Mouse (Mus musculus): ENCODE results near the gene Ghrhr.

Gene Ghrhr

DNA sequence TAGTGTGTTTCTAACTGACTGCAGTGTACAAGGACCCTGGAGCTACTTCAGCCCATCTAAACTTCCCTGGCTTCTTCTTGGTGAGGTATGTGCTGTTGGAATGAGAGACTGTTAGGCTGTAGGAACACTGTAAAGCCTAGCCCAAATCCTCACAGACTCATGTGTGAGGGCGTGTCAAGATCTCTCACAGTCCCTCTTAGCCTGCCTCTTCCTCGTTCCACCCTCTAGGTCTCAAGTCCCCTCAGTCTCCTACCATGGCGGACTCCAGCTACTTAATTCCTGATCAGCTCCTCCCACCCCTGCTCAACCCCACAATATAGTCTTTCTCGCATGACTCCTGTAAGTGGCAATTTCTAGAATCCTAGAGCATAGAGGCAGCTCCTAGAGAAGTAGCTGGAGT lies 26.9 kb upstream of the Ghrhr start:
- in situ Hi-C loops (cut with MboI; ENCODE audit: low pct_unique_long_range_greater_than_20kb in 1 of 2, low sequenced_read_pairs in 2 of 2, unreplicated experiment in 1 of 2): no loop called here

DNA sequence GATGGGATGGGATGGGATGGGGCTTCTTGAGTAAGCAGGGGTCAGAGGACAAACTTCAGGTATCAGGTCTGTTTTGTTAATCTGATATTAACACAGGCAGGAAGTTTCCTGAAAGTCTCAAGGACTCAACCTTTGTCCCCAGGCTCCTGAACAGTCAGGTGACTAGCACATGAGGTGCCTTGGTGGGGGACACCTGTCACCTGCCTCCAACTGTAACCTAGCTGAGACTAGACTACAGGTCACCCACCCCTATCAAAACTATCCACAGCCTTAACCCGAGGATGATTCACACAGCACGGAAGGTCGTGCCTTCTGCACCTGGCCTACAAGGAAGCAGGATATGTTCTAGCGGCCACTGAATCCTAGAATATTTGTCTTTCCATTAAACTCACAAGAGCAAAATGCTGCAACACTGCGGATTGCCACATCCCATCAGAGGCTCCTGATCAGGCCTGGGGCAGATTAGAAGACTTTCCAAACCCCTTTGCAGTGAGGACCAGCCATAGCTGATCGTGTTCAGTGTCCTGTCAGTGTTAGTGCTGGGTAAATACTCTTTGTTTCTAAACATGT lies 25.6 kb upstream of the Ghrhr start:
- in situ Hi-C loops (cut with MboI; ENCODE audit: low pct_unique_long_range_greater_than_20kb in 1 of 2, low sequenced_read_pairs in 2 of 2, unreplicated experiment in 1 of 2): no loop called here

DNA sequence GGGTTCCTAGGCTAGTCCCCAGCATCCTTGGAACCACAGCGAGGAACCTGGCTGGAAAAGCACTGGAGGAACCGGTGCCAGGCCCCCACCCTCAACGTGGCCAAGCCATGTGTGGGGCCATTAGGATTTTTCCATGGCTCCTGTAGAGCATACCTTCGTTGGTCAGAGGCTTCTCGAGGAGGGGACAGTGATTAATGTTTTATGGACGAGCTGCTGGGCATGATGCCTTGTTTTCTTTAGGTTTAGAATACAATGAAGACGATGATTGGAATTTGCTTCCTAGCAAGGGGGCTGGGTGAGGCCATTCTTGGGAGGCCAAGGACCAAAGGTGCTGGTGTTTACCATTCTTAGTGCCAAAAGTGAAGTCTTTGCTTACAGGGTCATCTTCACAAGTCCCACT lies 24.4 kb upstream of the Ghrhr start:
- in situ Hi-C loops (cut with MboI; ENCODE audit: low pct_unique_long_range_greater_than_20kb in 1 of 2, low sequenced_read_pairs in 2 of 2, unreplicated experiment in 1 of 2): no loop called here

DNA sequence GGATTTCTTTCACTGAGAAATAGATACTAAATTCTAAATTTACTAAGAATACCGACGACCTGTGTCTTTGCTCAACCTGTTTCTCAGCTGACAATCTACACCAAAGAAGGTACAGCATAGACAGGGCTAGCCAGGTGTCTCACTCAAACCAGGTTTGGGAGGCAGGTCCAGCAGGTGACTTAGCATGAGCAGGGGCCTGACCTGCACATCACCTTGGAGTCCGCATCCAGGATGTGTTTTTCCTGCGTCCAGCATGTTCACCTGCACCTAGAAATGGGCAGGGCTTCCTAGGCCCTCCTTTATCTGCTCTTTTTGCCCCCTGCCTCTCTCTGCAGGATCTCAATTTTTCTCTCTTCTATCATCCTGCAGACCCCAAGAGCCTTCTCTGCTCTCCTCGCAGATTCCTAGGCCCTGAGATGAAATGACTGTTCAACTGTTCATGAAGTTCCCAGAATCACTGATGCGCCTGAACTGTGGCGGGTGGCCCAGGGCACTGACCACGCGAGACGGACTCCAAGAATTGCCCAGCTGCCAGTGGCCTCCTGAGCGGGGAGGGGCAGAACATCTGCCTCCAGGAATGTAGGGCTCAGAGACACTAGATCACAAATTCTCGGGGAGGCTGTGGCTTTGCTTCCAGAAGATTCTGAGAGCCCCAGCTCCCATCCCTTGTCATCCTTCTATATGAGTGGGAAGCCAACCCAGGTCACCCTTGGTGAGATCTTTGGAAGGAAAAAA lies 22.2 kb upstream of the Ghrhr start:
- in situ Hi-C loops (cut with MboI; ENCODE audit: low pct_unique_long_range_greater_than_20kb in 1 of 2, low sequenced_read_pairs in 2 of 2, unreplicated experiment in 1 of 2): no loop called here

DNA sequence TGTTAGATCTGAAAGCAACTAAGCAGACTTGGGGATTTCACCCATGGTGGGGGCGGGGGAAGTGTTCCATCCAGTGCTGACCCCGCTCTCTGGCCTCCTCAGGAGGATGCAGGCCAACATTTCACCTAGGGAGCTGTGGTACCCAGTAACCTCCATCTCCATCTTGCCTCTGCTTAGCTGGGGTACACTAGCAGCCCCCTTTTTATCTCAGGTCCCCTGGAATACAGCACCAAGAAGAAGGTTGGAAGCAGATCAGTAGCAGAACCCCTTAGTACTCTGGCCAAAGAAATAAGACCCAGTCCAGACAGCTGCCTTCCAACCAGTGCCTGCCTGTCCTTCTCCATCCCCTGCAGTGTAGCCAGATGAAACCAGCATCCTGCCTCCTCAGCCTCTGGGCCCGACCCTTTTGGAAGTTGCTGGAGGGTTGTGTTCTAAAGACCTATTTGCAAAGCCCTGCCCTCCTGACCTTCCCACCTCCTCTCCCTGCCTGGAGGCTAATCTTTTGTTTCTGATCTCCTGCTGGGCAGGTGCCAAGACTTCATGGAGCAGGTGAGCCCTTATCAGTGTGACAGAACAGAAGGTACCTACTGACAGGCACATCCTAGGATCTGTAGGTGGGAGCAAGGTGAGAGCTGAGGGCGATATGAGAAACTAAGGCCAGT lies 21.5 kb upstream of the Ghrhr start:
- in situ Hi-C loops (cut with MboI; ENCODE audit: low pct_unique_long_range_greater_than_20kb in 1 of 2, low sequenced_read_pairs in 2 of 2, unreplicated experiment in 1 of 2): no loop called here

- in situ Hi-C loops (cut with MboI; ENCODE audit: low pct_unique_long_range_greater_than_20kb in 1 of 2, low sequenced_read_pairs in 2 of 2, unreplicated experiment in 1 of 2): no loop called here
Measured at GRCm38 (mm10) chr6:55355575-55355974, 20.5 kb upstream of the Ghrhr start.

DNA sequence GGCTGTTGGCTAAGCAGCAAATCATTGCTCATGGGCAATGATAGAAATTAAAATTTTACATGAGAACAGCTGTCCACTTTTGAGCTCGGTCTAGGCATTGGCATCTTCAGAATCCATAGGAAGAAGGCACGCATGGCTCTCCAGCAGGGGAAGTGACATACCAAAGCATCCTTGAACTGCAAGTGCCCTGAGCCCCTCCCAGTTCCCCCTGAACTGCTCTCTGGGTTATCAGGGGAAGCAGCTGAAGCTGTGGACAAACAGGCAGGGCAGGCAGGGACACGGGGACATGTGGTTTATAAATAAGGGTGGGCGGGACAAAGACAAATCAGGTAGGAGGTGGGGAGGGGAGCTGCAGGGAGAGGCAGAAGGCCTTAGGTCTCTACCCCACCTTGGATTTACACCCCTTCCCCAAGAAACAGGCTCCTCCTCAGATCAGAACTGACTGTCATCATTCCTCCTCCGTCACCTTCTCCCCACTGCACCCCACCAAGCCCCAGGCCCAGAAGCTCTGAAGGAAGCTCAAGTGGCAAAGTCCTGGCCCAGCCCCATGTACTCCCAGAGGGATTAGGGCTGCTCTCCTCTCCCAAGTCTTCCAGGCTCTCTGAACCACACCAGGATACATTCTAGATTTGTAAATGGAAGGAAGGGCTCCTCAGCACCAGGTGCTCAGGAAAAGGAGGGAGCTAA lies 19.9 kb upstream of the Ghrhr start:
- in situ Hi-C loops (cut with MboI; ENCODE audit: low pct_unique_long_range_greater_than_20kb in 1 of 2, low sequenced_read_pairs in 2 of 2, unreplicated experiment in 1 of 2): no loop called here

DNA sequence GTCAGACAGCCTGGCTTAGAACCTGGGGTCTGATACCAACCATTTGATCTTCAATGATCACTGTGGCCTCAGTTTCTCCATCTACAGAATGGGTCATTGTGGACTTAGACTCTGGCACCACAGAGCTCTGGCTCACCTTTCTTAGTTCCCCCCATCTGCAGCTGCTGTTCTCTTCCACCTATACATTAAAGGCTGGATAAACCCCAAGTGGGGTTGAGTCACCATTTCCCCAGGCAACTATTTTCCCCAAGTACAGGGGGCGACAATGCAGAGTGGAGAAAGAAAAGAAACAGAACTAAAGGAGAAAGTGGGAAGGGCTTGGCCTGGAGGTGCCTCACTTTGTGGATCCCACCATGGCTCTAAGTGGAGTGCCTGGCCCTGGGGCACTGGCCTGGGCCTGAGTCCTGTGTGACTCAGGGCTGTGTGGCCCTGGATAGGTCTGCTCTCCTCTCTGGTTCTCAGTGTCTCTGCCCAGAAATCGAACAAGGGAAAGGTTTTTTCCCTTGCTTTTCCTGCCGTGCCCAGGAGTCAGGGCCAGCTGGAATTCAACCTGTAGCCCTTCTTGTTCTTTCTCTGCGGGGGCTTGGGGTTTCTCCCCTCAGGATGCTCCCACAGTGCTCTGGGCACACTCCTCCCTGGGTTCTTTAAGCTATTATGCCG lies 19.0 kb upstream of the Ghrhr start:
- in situ Hi-C loops (cut with MboI; ENCODE audit: low pct_unique_long_range_greater_than_20kb in 1 of 2, low sequenced_read_pairs in 2 of 2, unreplicated experiment in 1 of 2): no loop called here

GRCm38 (mm10) chr6:55357636-55358031 lies 18.5 kb upstream of the Ghrhr start:
- in situ Hi-C loops (cut with MboI; ENCODE audit: low pct_unique_long_range_greater_than_20kb in 1 of 2, low sequenced_read_pairs in 2 of 2, unreplicated experiment in 1 of 2): no loop called here

- in situ Hi-C loops (cut with MboI; ENCODE audit: low pct_unique_long_range_greater_than_20kb in 1 of 2, low sequenced_read_pairs in 2 of 2, unreplicated experiment in 1 of 2): no loop called here
Measured at GRCm38 (mm10) chr6:55358731-55359143, 17.4 kb upstream of the Ghrhr start.

DNA sequence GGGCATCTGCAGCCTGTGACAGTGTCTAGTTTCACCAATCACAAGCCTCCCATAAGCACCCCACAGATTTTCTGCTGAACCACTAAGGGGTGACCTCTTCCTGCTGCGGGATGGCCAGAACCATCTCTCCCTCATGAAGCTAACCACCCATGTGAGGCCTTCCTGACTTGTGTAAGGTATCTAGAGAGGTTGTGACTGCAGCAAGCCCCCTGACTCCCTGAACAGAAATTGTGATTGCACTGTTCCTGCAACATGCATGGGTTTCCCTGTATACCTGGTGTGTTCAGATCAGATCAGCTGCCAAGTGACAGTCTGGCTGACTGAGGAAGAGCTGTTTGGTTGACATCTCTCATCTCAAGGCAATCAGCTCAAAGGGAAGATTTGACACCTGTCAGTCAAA lies 13.4 kb upstream of the Ghrhr start:
- in situ Hi-C loops (cut with MboI; ENCODE audit: low pct_unique_long_range_greater_than_20kb in 1 of 2, low sequenced_read_pairs in 2 of 2, unreplicated experiment in 1 of 2): no loop called here

- in situ Hi-C loops (cut with MboI; ENCODE audit: low pct_unique_long_range_greater_than_20kb in 1 of 2, low sequenced_read_pairs in 2 of 2, unreplicated experiment in 1 of 2): no loop called here
Measured at GRCm38 (mm10) chr6:55367126-55367525, 9.0 kb upstream of the Ghrhr start.

DNA sequence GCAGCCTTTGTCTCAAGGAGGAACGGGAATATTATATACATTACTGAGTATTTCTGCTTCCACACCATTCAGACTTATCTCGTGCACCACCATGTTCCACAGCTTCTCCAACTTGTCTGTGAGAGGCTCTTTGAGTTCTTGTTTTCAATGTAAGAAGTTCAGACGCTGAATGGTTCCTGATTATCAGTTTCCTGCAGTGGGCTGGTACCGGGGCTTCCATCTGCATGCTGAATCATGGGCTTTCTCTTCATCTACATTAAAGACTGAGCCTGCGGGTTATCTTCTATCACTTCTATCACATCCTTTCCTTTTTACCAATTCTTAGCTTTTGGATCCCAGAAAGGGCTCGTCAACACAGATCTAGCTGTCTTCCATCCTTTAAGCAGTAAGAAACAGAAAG lies 5.3 kb upstream of the Ghrhr start:
- in situ Hi-C loops (cut with MboI; ENCODE audit: low pct_unique_long_range_greater_than_20kb in 1 of 2, low sequenced_read_pairs in 2 of 2, unreplicated experiment in 1 of 2): no loop called here

DNA sequence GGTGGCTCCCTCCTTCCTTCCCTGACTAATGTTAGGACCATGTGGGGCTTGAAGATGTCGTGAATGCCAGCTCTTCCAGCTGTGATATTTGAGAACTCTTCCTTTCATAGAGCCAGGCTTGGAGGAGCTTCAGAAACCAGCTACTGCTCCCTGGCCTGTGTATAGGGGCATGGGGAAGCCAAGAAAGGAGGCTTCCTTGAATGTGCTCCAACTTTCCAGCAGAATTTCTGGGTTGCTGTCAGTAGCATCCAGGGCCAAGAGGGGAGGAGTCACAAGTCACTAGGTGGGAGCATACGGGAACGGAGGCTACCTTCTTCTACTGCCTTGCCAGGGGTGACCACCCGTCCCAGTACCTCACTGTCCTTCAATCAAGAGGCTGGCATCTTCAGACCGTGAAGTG lies 416 bp downstream of the Ghrhr start:
- in situ Hi-C loops (cut with MboI; ENCODE audit: low pct_unique_long_range_greater_than_20kb in 1 of 2, low sequenced_read_pairs in 2 of 2, unreplicated experiment in 1 of 2): no loop called here

GRCm38 (mm10) chr6:55377461-55377860 lies 1.4 kb downstream of the Ghrhr start:
- in situ Hi-C loops (cut with MboI; ENCODE audit: low pct_unique_long_range_greater_than_20kb in 1 of 2, low sequenced_read_pairs in 2 of 2, unreplicated experiment in 1 of 2): no loop called here

- in situ Hi-C loops (cut with MboI; ENCODE audit: low pct_unique_long_range_greater_than_20kb in 1 of 2, low sequenced_read_pairs in 2 of 2, unreplicated experiment in 1 of 2): loop anchor here (5.0 to 10.0 kb wide), 2 partner anchors 133 to 145 kb away; no protein-coding TSS in a partner anchor
Measured at GRCm38 (mm10) chr6:55379641-55380335, 3.7 kb downstream of the Ghrhr start.

GRCm38 (mm10) chr6:55381966-55382365 lies 5.9 kb downstream of the Ghrhr start:
- in situ Hi-C loops (cut with MboI; ENCODE audit: low pct_unique_long_range_greater_than_20kb in 1 of 2, low sequenced_read_pairs in 2 of 2, unreplicated experiment in 1 of 2): loop anchor here (5.0 to 10.0 kb wide), 2 partner anchors 130 to 147 kb away; no protein-coding TSS in a partner anchor

DNA sequence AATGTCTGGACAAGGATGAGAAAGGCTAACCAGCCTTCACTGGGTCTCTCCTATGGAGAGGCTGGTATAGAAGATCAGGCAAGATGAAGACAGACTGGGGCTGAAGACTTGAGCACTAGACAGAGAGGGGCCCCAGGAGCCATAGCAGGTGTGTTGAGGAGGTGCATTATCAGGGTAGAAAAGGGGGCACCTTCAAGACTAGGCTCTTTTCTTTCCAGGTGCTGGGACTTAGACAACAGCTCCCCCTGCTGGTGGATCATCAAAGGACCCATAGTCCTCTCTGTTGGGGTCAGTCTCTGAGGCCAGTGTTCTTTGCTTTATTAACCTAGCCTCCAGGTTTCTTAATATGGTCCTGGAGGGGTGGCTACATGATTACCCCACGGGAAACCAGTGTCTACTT lies 7.8 kb downstream of the Ghrhr start:
- in situ Hi-C loops (cut with MboI; ENCODE audit: low pct_unique_long_range_greater_than_20kb in 1 of 2, low sequenced_read_pairs in 2 of 2, unreplicated experiment in 1 of 2): loop anchor here (5.0 to 10.0 kb wide), 2 partner anchors 128 to 149 kb away; no protein-coding TSS in a partner anchor
